Mouse (Mus musculus): ENCODE data around the gene Birc2. TPM values are rescaled to one million over a fixed set of nuclear protein-coding genes. Genes with fewer than 3 reads are reported as not detected.
A peak's percentile ranks its signal among the peaks of the same experiment; 100 is the strongest.

Gene Birc2
- polyA plus RNA-seq, 1 experiment: 37.3 TPM

- peak; percentile 85 for DNase-seq (ENCODE audit: low read depth)
- TF ChIP-seq CTCF (IDR thresholded peaks at IDR 0.05; ENCODE audit: borderline replicate concordance, extremely low read depth, insufficient read depth, insufficient read length) (no peak), POLR2A (IDR thresholded peaks at IDR 0.05; ENCODE audit: borderline replicate concordance, extremely low read depth, insufficient read depth, insufficient read length, poor library complexity, severe bottlenecking) (no peak)
Observed at GRCm38 (mm10) chr9:7837806-7838440, 1.1 kb upstream of the Birc2 start.

DNA sequence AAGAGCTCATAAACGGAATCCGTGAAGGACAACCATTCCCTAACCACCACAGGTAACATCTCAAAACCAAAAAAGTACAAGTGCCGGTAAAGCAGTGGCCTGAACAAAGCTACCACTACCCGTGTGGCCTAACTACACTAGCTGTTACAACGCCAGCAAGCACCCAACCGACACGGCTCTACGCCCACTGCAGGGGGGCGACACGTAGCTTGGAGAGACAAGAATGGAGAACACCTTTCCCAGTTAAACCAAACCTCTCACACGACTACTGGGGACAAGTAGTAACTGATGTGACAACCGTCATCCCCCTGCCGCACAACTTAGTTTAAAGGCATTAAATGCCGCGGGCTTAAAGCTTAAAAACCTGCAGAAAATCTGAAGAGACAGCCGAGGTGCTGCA, 533 bp downstream of the Birc2 start:
- TF ChIP-seq CTCF (IDR thresholded peaks at IDR 0.05; ENCODE audit: borderline replicate concordance, extremely low read depth, insufficient read depth, insufficient read length) (no peak), POLR2A (IDR thresholded peaks at IDR 0.05; ENCODE audit: borderline replicate concordance, extremely low read depth, insufficient read depth, insufficient read length, poor library complexity, severe bottlenecking) (no peak)

DNA sequence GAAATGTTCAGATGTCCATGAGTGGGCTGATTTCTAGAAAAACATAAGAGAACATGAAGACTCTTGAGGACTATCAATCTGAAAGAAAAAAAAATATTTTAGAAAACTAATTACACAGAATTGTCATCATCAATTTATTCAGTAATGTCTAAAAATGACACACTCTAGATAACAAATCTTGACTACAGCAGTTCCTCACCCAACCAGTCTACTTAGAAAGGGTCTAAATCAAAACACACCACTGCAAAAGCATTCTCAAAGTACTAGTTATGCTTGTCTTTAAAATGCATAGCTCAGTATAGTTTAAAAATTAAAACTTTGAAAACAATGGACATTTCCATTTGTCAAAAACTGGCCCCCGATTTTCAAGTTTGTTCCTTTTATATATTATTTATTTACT, 1.6 kb downstream of the Birc2 start:
- DNase-seq (ENCODE audit: low read depth): no peak
- TF ChIP-seq POLR2A (IDR thresholded peaks at IDR 0.05; ENCODE audit: borderline replicate concordance, extremely low read depth, insufficient read depth, insufficient read length, poor library complexity, severe bottlenecking) (no peak), CTCF (IDR thresholded peaks at IDR 0.05; ENCODE audit: borderline replicate concordance, extremely low read depth, insufficient read depth, insufficient read length) (no peak)

More for the DNA sequence above, 533 bp downstream of the Birc2 start:
- DNase-seq (ENCODE audit: low read depth): peak; percentile 77

GRCm38 (mm10) chr9:7833421-7833820, 3.4 kb downstream of the Birc2 start:
- no peak for TF ChIP-seq POLR2A (IDR thresholded peaks at IDR 0.05; ENCODE audit: borderline replicate concordance, extremely low read depth, insufficient read depth, insufficient read length, poor library complexity, severe bottlenecking)
- TF ChIP-seq CTCF (IDR thresholded peaks at IDR 0.05; ENCODE audit: borderline replicate concordance, extremely low read depth, insufficient read depth, insufficient read length): no peak
- DNase-seq (ENCODE audit: low read depth): no peak

GRCm38 (mm10) chr9:7829531-7830528, 7.0 kb downstream of the Birc2 start:
- TF ChIP-seq CTCF (IDR thresholded peaks at IDR 0.05; ENCODE audit: borderline replicate concordance, extremely low read depth, insufficient read depth, insufficient read length) (no peak), POLR2A (IDR thresholded peaks at IDR 0.05; ENCODE audit: borderline replicate concordance, extremely low read depth, insufficient read depth, insufficient read length, poor library complexity, severe bottlenecking) (no peak)
- DNase-seq (ENCODE audit: low read depth): no peak

GRCm38 (mm10) chr9:7828706-7829105, 8.2 kb downstream of the Birc2 start:
- DNase-seq (ENCODE audit: low read depth): no peak
- TF ChIP-seq CTCF (IDR thresholded peaks at IDR 0.05; ENCODE audit: borderline replicate concordance, extremely low read depth, insufficient read depth, insufficient read length) (no peak), POLR2A (IDR thresholded peaks at IDR 0.05; ENCODE audit: borderline replicate concordance, extremely low read depth, insufficient read depth, insufficient read length, poor library complexity, severe bottlenecking) (no peak)

DNA sequence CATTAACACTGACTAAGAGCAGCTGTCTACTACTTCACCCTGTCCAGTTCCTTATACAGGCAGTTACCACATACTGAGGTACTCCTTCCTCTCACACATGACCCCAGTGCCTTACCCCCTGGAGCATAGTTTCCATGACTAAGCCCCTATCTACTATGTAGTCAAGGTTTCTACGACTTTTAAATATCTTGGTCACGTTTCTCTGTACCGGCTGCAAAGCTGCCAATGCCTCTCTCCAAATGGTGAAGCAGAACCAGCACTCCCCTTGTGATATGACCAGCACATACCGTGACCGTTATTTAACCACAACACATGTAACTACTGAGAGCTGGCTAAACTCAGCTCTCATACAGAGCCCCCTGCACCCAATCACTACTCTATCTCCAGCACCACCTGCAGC, 11.9 kb downstream of the Birc2 start:
- TF ChIP-seq POLR2A (IDR thresholded peaks at IDR 0.05; ENCODE audit: borderline replicate concordance, extremely low read depth, insufficient read depth, insufficient read length, poor library complexity, severe bottlenecking) (no peak), CTCF (IDR thresholded peaks at IDR 0.05; ENCODE audit: borderline replicate concordance, extremely low read depth, insufficient read depth, insufficient read length) (no peak)
- no peak for DNase-seq (ENCODE audit: low read depth)

DNA sequence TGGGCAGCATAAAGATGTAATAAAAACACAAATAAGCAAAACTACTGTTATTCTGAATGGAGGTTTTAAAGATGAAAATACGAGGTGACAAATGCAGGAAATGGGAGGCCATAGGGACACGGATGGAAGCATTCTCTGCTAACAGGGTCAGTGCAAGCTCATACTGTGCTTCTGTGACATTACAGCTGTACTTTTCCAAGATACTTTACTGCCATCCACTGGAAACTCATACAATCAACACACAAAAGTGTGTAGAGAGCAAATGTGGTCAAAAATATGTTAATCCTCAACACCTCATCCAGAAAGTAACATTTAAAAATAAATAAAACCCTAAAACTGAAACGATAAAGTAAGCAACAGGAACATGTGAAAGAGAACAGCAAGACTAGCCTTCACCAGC, 14.1 kb downstream of the Birc2 start:
- TF ChIP-seq POLR2A (IDR thresholded peaks at IDR 0.05; ENCODE audit: borderline replicate concordance, extremely low read depth, insufficient read depth, insufficient read length, poor library complexity, severe bottlenecking): no peak
- no peak for TF ChIP-seq CTCF (IDR thresholded peaks at IDR 0.05; ENCODE audit: borderline replicate concordance, extremely low read depth, insufficient read depth, insufficient read length)
- DNase-seq (ENCODE audit: low read depth): no peak

DNA sequence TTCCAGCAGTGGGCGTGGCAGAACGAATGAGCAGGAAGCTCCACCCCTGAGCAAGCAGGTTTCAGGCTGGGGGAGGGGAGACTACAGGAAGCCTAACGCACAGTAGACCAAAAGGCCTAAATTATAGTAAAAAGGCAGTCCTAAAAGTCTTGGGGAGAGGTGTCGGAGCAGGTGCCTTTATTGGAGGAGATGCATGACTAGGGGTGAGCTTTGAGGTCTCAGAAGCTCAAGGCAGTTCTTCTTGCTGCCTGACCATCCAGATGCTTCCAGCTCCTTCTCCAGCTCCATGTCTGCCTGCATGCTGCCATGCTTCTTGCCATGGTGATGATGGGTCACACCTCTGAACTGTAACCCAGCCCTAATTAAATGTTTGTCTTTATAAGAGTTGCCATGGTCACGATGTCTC, 31.8 kb downstream of the Birc2 start:
- no peak for TF ChIP-seq CTCF (IDR thresholded peaks at IDR 0.05; ENCODE audit: borderline replicate concordance, extremely low read depth, insufficient read depth, insufficient read length)
- TF ChIP-seq POLR2A (IDR thresholded peaks at IDR 0.05; ENCODE audit: borderline replicate concordance, extremely low read depth, insufficient read depth, insufficient read length, poor library complexity, severe bottlenecking): no peak
- DNase-seq (ENCODE audit: low read depth): no peak

DNA sequence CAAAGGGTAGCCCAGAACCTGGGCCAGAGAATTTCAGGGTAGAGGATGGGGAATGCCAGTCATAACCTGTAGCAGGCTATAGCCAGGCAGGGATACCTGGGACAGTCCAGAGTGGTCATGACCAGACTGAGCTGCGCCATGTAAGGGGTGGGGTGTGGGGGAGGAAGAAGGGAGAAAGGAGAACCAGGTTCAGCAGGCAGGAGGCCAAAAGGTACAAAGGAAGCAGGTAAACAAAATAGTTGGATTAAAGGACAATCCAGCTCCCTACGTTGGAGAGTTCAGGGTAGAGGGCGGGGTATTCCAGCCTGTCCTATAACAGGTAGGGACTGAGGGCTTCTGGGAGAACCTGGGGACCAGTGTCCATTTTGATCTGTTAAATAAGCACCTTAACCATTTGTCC, 38.3 kb downstream of the Birc2 start:
- no peak for TF ChIP-seq CTCF (IDR thresholded peaks at IDR 0.05; ENCODE audit: borderline replicate concordance, extremely low read depth, insufficient read depth, insufficient read length)
- TF ChIP-seq POLR2A (IDR thresholded peaks at IDR 0.05; ENCODE audit: borderline replicate concordance, extremely low read depth, insufficient read depth, insufficient read length, poor library complexity, severe bottlenecking): no peak
- DNase-seq (ENCODE audit: low read depth): no peak

- DNase-seq (ENCODE audit: low read depth): no peak
- TF ChIP-seq CTCF (IDR thresholded peaks at IDR 0.05; ENCODE audit: borderline replicate concordance, extremely low read depth, insufficient read depth, insufficient read length) (no peak), POLR2A (IDR thresholded peaks at IDR 0.05; ENCODE audit: borderline replicate concordance, extremely low read depth, insufficient read depth, insufficient read length, poor library complexity, severe bottlenecking) (no peak)
Observed at GRCm38 (mm10) chr9:7797542-7797941, 39.3 kb downstream of the Birc2 start.

Measured in brain, embryonic 14.5 days (tissue).